Mouse (Mus musculus) midbrain, embryonic 11.5 days (tissue): ENCODE measurements around the gene Plgrkt. TPM values are rescaled to one million over a fixed set of nuclear protein-coding genes. Genes with fewer than 3 reads are reported as not detected.

Source experiments
- ATAC-seq: fragments of 200-750 bp; cut with Nextera tagmentation; 2 replicates; pipeline ENCODE4 v1.8.0; 2017; ENCODE audit warnings: moderate TSS enrichment, moderate library complexity; ENCODE audit not compliant: low FRiP score
- DNase-seq: peaks from one replicate; pipeline ENCODE4 v3.0.0; 2015; ENCODE audit warnings: low spot score; ENCODE audit errors: missing footprints
- H3K27ac ChIP-seq: fragments of 300-500 bp; sonication (generic); 2 replicates; pipeline ENCODE4 v1.5.1; 2014; ENCODE audit warnings: low read depth, low read length
- H3K27me3 ChIP-seq: fragments of 300-500 bp; sonication (generic); 2 replicates; pipeline ENCODE4 v1.6.1; 2014; ENCODE audit warnings: mild to moderate bottlenecking, low read length, moderate library complexity, mixed read lengths; ENCODE audit not compliant: control insufficient read depth, insufficient read depth
- H3K36me3 ChIP-seq: fragments of 300-500 bp; sonication (generic); 2 replicates; pipeline ENCODE4 v1.6.1; 2014; ENCODE audit warnings: mild to moderate bottlenecking, low read length, moderate library complexity, mixed read lengths; ENCODE audit not compliant: control insufficient read depth, insufficient read depth
- H3K4me1 ChIP-seq: fragments of 300-500 bp; sonication (generic); 2 replicates; pipeline ENCODE4 v1.6.1; 2014; ENCODE audit warnings: low read length; ENCODE audit not compliant: control insufficient read depth, insufficient read depth
- H3K4me2 ChIP-seq: fragments of 300-500 bp; sonication (generic); 2 replicates; pipeline ENCODE4 v1.6.1; 2014; ENCODE audit warnings: mild to moderate bottlenecking, moderate library complexity
- H3K4me3 ChIP-seq: fragments of 300-500 bp; sonication (generic); 2 replicates; pipeline ENCODE4 v1.5.1; 2014; ENCODE audit warnings: low read depth, low read length
- H3K9ac ChIP-seq: fragments of 300-500 bp; sonication (generic); 2 replicates; pipeline ENCODE4 v1.6.1; 2014; ENCODE audit warnings: low read length
- H3K9me3 ChIP-seq: fragments of 300-500 bp; sonication (generic); 2 replicates; pipeline ENCODE4 v1.6.1; 2016; ENCODE audit warnings: low read length; ENCODE audit not compliant: control insufficient read depth
- WGBS: fragments of 180-500 bp; shearing (Covaris S2); extraction: QIAGEN DNeasy Blood & Tissue Kit; methylation state at CpG from one replicate; pipeline ENCODE4 v1.1.7; 2014; 5-methylcytosine and 5-hydroxymethylcytosine counted together
- polyA plus RNA-seq: library from polyadenylated mRNA; unstranded; fragments of >200 nt; fragmentation: Nextera tagmentation; extraction: Ambion mirVana; gene quantifications from 2 replicates; pipeline ENCODE4 v1.2.1, GENCODE M21; 2014

The Plgrkt gene
- polyA plus RNA-seq, 1 experiment from 2014 or later: 60.4 TPM

- peak; percentile 37 for DNase-seq
- no peak overlapping the region for H3K4me2 ChIP-seq
- H3K9me3 ChIP-seq: no peaks in the 10 kb centered on the region; the same call in 1 of the 2 replicates
- ATAC-seq: no peak
- H3K9ac ChIP-seq: no peak overlapping the region
- no peaks in the 10 kb centered on the region for H3K27me3 ChIP-seq
- no peaks in the 10 kb centered on the region for H3K4me1 ChIP-seq
- no peaks in the 10 kb centered on the region for H3K36me3 ChIP-seq
- no peak overlapping the region for H3K27ac ChIP-seq
- H3K4me3 ChIP-seq: no peak overlapping the region
- 91% methylated on average over 4 of the region's 4 CpGs for WGBS
These were observed 36.1 kb upstream of the Plgrkt start for GRCm38 (mm10) chr19:29403251-29403650.

GRCm38 (mm10) chr19:29402621-29403020 lies 35.4 kb upstream of the Plgrkt start:
- no peak overlapping the region for H3K27ac ChIP-seq
- no peak overlapping the region for H3K4me3 ChIP-seq
- no peaks in the 10 kb centered on the region; the same call in 1 of the 2 replicates for H3K9me3 ChIP-seq
- DNase-seq (peak; percentile 68), ATAC-seq (no peak)
- no peaks in the 10 kb centered on the region for H3K4me1 ChIP-seq
- no peak overlapping the region for H3K4me2 ChIP-seq
- no peaks in the 10 kb centered on the region for H3K27me3 ChIP-seq
- 94% methylated on average over 4 of the region's 4 CpGs for WGBS
- no peaks in the 10 kb centered on the region for H3K36me3 ChIP-seq
- H3K9ac ChIP-seq: no peak overlapping the region

GRCm38 (mm10) chr19:29400466-29400865 lies 33.3 kb upstream of the Plgrkt start:
- DNase-seq (peak; percentile 47), ATAC-seq (no peak)
- H3K36me3 ChIP-seq: no peaks in the 10 kb centered on the region
- no peak overlapping the region for H3K4me3 ChIP-seq
- H3K27ac ChIP-seq: no peak overlapping the region
- WGBS: 89% methylated on average over 3 of the region's 3 CpGs
- H3K4me1 ChIP-seq: no peaks in the 10 kb centered on the region
- H3K4me2 ChIP-seq: no peak overlapping the region
- H3K9ac ChIP-seq: no peak overlapping the region
- no peaks in the 10 kb centered on the region; the same call in 1 of the 2 replicates for H3K9me3 ChIP-seq
- H3K27me3 ChIP-seq: no peaks in the 10 kb centered on the region

- ATAC-seq (no peak), DNase-seq (peak; percentile 17)
- Histone ChIP-seq H3K9ac (no peak overlapping the region), H3K9me3 (no peaks in the 10 kb centered on the region; the same call in 1 of the 2 replicates), H3K4me1 (no peaks in the 10 kb centered on the region), H3K4me3 (no peak overlapping the region), H3K36me3 (no peaks in the 10 kb centered on the region), H3K4me2 (no peak overlapping the region), H3K27me3 (no peaks in the 10 kb centered on the region), H3K27ac (no peak overlapping the region)
- 93% methylated on average over 4 of the region's 4 CpGs for WGBS
These were observed 32.6 kb upstream of the Plgrkt start for GRCm38 (mm10) chr19:29399786-29400185.

GRCm38 (mm10) chr19:29396353-29396752 lies 29.2 kb upstream of the Plgrkt start:
- H3K36me3 ChIP-seq: no peaks in the 10 kb centered on the region
- H3K27ac ChIP-seq: no peak overlapping the region
- no peak for DNase-seq
- H3K9me3 ChIP-seq: no peaks in the 10 kb centered on the region; the same call in 1 of the 2 replicates
- no peaks in the 10 kb centered on the region for H3K27me3 ChIP-seq
- H3K4me3 ChIP-seq: no peak overlapping the region
- H3K9ac ChIP-seq: no peak overlapping the region
- ATAC-seq: no peak
- H3K4me2 ChIP-seq: no peak overlapping the region
- no peaks in the 10 kb centered on the region for H3K4me1 ChIP-seq
- 82% methylated on average over 1 of the region's 1 CpGs for WGBS

GRCm38 (mm10) chr19:29394721-29395120 lies 27.5 kb upstream of the Plgrkt start:
- Histone ChIP-seq H3K27me3 (no peaks in the 10 kb centered on the region), H3K9me3 (no peaks in the 10 kb centered on the region; the same call in 1 of the 2 replicates), H3K4me2 (no peak overlapping the region), H3K36me3 (no peaks in the 10 kb centered on the region), H3K27ac (no peak overlapping the region), H3K4me3 (no peak overlapping the region), H3K4me1 (no peaks in the 10 kb centered on the region), H3K9ac (no peak overlapping the region)
- no peak for ATAC-seq
- DNase-seq: peak; percentile 12
- 93% methylated on average over 2 of the region's 2 CpGs for WGBS

- H3K4me3 ChIP-seq: no peak overlapping the region
- no peak overlapping the region for H3K9ac ChIP-seq
- no peaks in the 10 kb centered on the region; the same call in 1 of the 2 replicates for H3K9me3 ChIP-seq
- H3K27me3 ChIP-seq: no peaks in the 10 kb centered on the region
- no peak overlapping the region for H3K27ac ChIP-seq
- no peaks in the 10 kb centered on the region for H3K36me3 ChIP-seq
- no peak for ATAC-seq
- 90% methylated on average over 9 of the region's 9 CpGs for WGBS
- no peaks in the 10 kb centered on the region for H3K4me1 ChIP-seq
- DNase-seq: no peak
- H3K4me2 ChIP-seq: no peak overlapping the region
These were observed 26.1 kb upstream of the Plgrkt start for GRCm38 (mm10) chr19:29393333-29393732.

- no peaks in the 10 kb centered on the region for H3K27me3 ChIP-seq
- no peaks in the 10 kb centered on the region for H3K36me3 ChIP-seq
- H3K4me3 ChIP-seq: no peak overlapping the region
- no peak for ATAC-seq
- no peak overlapping the region for H3K9ac ChIP-seq
- H3K27ac ChIP-seq: no peak overlapping the region
- peak; percentile 54 for DNase-seq
- H3K4me2 ChIP-seq: no peak overlapping the region
- no peaks in the 10 kb centered on the region for H3K4me1 ChIP-seq
- WGBS: 77% methylated on average over 4 of the region's 4 CpGs
- H3K9me3 ChIP-seq: no peaks in the 10 kb centered on the region
These were observed 24.1 kb upstream of the Plgrkt start for GRCm38 (mm10) chr19:29391279-29391678.

GRCm38 (mm10) chr19:29390483-29390882 lies 23.3 kb upstream of the Plgrkt start:
- no peak overlapping the region for H3K4me2 ChIP-seq
- WGBS: 83% methylated on average over 5 of the region's 5 CpGs
- H3K9me3 ChIP-seq: no peaks in the 10 kb centered on the region
- no peaks in the 10 kb centered on the region for H3K36me3 ChIP-seq
- DNase-seq: peak; percentile 28
- no peaks in the 10 kb centered on the region for H3K4me1 ChIP-seq
- H3K4me3 ChIP-seq: no peak overlapping the region
- ATAC-seq: no peak
- H3K9ac ChIP-seq: no peak overlapping the region
- H3K27ac ChIP-seq: no peak overlapping the region
- no peaks in the 10 kb centered on the region for H3K27me3 ChIP-seq
